Mouse (Mus musculus) cortical plate, adult 2 months (tissue): ENCODE measurements around the gene Dchs2. TPM values are rescaled to one million over a fixed set of nuclear protein-coding genes. Genes with fewer than 3 reads are reported as not detected.

Source experiments
- H3K27ac ChIP-seq: fragments of 200-500 bp; 2 replicates; pipeline ENCODE4 v1.5.1; 2012; ENCODE audit warnings: low read length, control low read depth, inconsistent platforms; ENCODE audit not compliant: insufficient read depth
- H3K4me1 ChIP-seq: fragments of 200-500 bp; 2 replicates; pipeline ENCODE4 v1.6.1; 2011; ENCODE audit warnings: low read length; ENCODE audit not compliant: control insufficient read depth, insufficient read depth
- H3K4me3 ChIP-seq: fragments of 200-500 bp; 2 replicates; pipeline ENCODE4 v1.5.1; 2011; ENCODE audit warnings: mild to moderate bottlenecking, low read length, control low read depth; ENCODE audit not compliant: insufficient read depth
- CTCF ChIP-seq: fragments of 200-500 bp; IDR thresholded peaks from 2 replicates; pipeline ENCODE4 v1.5.1; 2011; ENCODE audit warnings: mild to moderate bottlenecking, control low read depth, low read length; ENCODE audit not compliant: insufficient read depth; ENCODE audit errors: extremely low read depth
- POLR2A ChIP-seq: fragments of 200-500 bp; IDR thresholded peaks from 2 replicates; pipeline ENCODE4 v1.6.1; 2011; ENCODE audit warnings: mild to moderate bottlenecking, low read length, control low read depth; ENCODE audit not compliant: insufficient read depth; ENCODE audit errors: extremely low read depth
- polyA plus RNA-seq: library from polyadenylated mRNA; depleted of rRNA; stranded (reverse); fragments of >200 nt; gene quantifications from 2 replicates; pipeline ENCODE4 v1.2.3, GENCODE M21; 2012

The Dchs2 gene
- polyA plus RNA-seq, 1 experiment, result 0.38 TPM

- H3K4me3 ChIP-seq, result no peak overlapping the region
- no peaks in the 10 kb centered on the region for H3K4me1 ChIP-seq
- TF ChIP-seq CTCF, result no peak
- no peak overlapping the region for H3K27ac ChIP-seq
These were observed 73.7 kb downstream of the Dchs2 start for GRCm38 (mm10) chr3:83201286-83201980.

DNA sequence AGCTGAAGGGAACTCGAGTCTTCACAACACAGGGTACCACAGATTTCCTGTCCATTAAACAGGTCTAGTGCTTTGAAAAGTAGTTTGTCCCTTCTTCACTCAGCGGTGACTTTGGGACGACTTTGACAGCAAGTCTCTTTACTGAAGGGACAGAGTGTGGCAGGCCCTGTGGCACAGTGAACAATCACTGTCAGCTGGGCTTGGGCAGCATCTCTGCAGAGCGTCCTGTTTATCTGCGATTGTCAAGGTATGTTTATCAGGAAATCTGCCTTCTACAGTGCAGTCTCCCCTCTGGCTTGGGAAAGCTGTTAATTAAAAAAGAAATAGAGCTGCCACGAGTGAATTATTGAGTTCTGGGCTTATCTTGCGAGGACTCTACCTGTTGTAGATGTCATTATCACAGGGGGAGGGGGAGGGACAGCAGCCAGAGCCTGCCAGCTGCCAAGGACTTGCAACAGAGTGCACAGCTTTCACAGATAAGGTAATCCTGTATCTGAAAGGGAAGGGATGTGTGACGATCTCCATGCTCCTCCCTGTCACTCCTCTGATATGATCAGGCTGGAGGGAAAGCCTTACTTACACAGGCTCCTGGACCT is 77.4 kb downstream of the Dchs2 start:
- no peak overlapping the region for H3K27ac ChIP-seq
- TF ChIP-seq POLR2A, result no peak
- TF ChIP-seq CTCF, result no peak

GRCm38 (mm10) chr3:83209646-83210045 is 81.9 kb downstream of the Dchs2 start:
- Histone ChIP-seq H3K27ac (no peak overlapping the region), H3K4me1 (peaks cover 5% of the 10 kb centered on the region; the same call in 1 of the 2 replicates), H3K4me3 (no peak overlapping the region)
- no peak for TF ChIP-seq CTCF
- no peak for TF ChIP-seq POLR2A

More for the DNA sequence above, 77.4 kb downstream of the Dchs2 start:
- H3K4me1 ChIP-seq, result no peaks in the 10 kb centered on the region
- no peak overlapping the region for H3K4me3 ChIP-seq

DNA sequence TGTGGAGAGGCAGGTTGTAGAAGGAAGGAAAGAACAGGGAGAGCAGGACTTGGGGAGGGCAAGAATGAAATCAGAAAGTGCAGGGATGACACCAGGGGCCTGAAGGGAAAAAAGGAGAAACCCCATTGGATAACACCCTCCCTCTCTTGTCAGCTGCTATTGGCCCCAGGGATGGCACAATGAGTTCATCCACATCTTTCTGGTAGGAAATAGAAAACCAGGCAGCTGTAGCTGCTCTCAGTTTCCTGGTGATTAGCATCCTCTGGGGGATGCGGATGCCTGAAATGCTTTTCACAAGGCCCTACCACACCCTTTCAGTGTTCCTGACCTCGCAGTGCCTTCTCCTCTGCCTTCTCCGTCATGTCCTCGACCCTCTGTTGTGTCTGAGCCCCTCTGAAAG is 82.5 kb downstream of the Dchs2 start:
- Histone ChIP-seq H3K4me1 (peaks cover 5% of the 10 kb centered on the region; the same call in 1 of the 2 replicates), H3K27ac (no peak overlapping the region), H3K4me3 (no peak overlapping the region)
- no peak for TF ChIP-seq CTCF
- TF ChIP-seq POLR2A, result no peak

DNA sequence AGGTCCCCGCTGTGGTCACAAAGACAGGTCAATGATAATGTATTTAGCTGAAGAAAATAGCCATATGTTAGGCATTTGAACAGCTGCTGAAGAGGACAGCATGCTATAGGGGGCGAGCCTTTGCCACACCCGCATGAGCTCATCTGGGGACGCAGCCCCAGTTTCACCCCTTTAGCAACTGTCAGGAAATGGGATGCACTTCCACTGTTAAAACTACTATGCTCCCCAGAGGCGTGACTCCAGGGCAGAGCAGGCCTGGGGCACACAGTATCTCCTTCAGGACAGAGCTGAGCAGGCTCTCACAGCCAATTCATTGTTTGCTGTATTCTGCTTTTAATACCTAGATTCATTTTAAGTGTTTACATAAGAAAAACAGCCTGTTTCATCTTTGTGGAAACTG is 84.2 kb downstream of the Dchs2 start:
- peaks cover 5% of the 10 kb centered on the region; the same call in 1 of the 2 replicates for H3K4me1 ChIP-seq
- TF ChIP-seq POLR2A (no peak), CTCF (no peak)
- H3K27ac ChIP-seq, result no peak overlapping the region
- H3K4me3 ChIP-seq, result no peak overlapping the region

DNA sequence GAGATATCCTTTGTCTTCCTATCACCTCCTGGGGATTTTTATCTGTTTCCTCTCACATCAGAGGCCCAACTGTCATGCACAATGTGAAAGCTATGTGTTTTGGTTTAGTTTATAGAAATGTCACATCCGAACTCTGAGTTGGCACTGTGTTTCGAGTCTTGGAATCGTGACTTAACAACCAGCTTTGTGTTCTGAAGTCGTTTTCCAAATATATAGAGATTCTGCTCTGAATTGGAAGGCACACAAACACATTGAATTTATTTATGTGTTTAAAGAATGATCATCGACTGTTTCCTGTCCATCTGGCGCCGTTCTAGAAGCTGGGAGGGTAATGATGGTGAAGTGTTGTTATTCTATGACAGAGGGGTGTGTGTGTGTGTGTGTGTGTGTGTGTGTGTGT is 84.8 kb downstream of the Dchs2 start:
- no peak for TF ChIP-seq CTCF
- no peak for TF ChIP-seq POLR2A

DNA sequence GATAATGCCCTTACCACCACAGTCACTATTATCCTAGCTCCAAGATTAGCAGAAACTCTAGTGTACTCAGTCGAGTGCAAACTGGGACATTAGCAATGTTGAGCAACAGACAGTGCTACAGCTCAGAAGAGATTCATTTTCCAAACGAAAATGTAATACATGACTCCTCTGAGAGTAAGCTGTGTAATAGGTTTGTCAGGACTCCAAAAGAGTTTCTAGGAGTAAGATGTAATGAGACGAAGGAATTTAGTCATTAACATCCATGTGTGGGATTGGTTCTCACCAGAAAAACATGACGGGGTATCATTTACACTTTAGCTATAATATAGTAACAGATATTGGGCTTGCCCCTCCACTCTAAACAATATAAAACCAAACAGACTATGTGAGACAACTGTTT is 90.3 kb downstream of the Dchs2 start:
- TF ChIP-seq CTCF, result no peak
- no peak for TF ChIP-seq POLR2A
- no peak overlapping the region for H3K27ac ChIP-seq
- H3K4me3 ChIP-seq, result no peak overlapping the region
- peaks cover 2% of the 10 kb centered on the region; the same call in 1 of the 2 replicates for H3K4me1 ChIP-seq

More for the DNA sequence above, 84.8 kb downstream of the Dchs2 start:
- Histone ChIP-seq H3K4me3 (no peak overlapping the region), H3K4me1 (peaks cover 5% of the 10 kb centered on the region; the same call in 1 of the 2 replicates), H3K27ac (no peak overlapping the region)

DNA sequence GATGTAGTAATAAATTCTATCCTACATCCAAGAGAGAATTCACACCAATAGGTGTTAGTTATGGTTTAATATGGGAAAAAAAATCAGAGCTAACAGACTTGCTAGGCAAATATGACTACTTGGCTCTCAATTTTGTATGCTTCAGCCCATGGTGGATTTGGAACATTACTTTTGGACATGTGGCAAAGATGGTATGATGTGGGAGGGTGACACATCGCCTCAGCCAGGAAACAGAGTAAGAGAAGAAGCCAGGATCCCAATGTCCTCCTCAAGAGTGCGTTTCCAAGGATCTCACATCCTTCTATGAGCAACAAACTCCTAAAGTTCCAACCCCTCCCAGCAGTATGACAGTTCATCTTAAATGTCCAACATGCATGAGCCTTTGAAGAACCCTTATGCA is 92.4 kb downstream of the Dchs2 start:
- H3K4me1 ChIP-seq, result no peaks in the 10 kb centered on the region
- H3K27ac ChIP-seq, result no peak overlapping the region
- TF ChIP-seq POLR2A, result no peak
- no peak for TF ChIP-seq CTCF
- H3K4me3 ChIP-seq, result no peak overlapping the region

- Histone ChIP-seq H3K4me3 (no peak overlapping the region), H3K4me1 (no peaks in the 10 kb centered on the region), H3K27ac (no peak overlapping the region)
- TF ChIP-seq CTCF (peak; percentile 46; the same call in 1 of the 2 replicates), POLR2A (no peak)
These were observed 94.4 kb downstream of the Dchs2 start for GRCm38 (mm10) chr3:83222125-83222524.

- no peaks in the 10 kb centered on the region for H3K4me1 ChIP-seq
- no peak overlapping the region for H3K4me3 ChIP-seq
- H3K27ac ChIP-seq, result no peak overlapping the region
- no peak for TF ChIP-seq CTCF
- TF ChIP-seq POLR2A, result no peak
These were observed 100.6 kb downstream of the Dchs2 start for GRCm38 (mm10) chr3:83228383-83228782.
